Mouse (Mus musculus) ovary, adult 18-20 months (tissue): ENCODE data around the gene Qsox2.

Experiments
- DNase-seq: peaks from one replicate; pipeline ENCODE4 v3.0.0; 2022; ENCODE audit warnings: low spot score, mixed read lengths

Qsox2 gene

GRCm38 (mm10) chr2:26223961-26224360 lies 13.4 kb downstream of the Qsox2 start:
- no peak for DNase-seq

GRCm38 (mm10) chr2:26214526-26214925 lies 22.8 kb downstream of the Qsox2 start:
- no peak for DNase-seq

- DNase-seq, result no peak
Observed at GRCm38 (mm10) chr2:26209566-26209965, 27.8 kb downstream of the Qsox2 start.

DNA sequence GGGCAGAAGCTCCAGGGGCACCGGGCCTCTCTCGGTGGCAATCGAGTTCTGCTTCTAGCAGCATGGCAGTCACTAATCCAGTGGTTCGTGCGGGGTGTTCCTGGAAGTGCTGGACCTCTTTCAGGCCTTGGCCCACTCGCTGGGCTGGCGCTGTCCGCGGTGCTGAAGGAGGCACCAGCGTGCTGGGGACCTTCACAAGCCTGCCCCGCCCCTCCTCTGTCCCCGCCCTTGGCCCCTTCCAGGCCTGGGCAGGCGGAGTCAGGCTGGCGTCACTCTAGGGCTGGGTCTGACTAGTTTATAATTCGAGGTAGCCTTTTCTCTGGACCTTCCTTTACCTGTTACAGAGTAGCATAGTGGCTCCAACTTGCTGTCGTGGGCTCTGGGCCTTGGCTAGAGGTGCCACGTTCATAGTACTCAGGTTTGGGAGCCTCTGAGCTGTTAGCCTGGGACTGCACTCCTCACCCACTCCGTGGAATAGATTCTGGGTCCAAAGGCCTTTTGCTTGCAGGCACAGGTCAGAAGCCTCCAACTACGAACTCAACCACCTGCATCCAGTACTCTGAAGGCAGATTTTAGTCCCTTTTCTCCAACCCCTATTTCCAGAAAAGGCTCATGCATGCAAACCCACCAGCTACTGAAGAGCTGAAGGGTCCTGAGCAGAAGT lies 29.1 kb downstream of the Qsox2 start, which contains the start of gene Lhx3:
Gene Lhx3, minus strand, starts transcription at position 164 of the 664 bp plus-strand sequence.
- peak; percentile 79 for DNase-seq

DNA sequence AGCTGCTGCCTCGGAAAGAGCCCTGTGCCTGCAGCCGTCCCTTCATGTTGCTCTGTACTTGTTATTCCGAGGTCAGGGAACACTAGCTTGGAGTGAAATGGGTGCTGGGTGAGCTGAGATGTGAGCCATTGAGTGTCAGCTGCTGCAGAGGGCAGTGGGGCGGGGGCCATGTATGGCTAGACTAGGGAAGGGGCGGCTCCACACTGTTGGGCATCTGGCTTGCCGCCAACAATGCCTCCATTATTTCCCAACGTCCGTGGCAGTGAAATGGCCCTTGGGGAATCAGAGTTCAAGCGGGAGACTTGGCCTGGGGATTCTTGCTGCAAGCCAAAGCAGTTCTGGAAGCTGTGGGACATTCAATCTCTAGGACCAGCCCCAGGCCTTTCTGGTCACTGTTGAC lies 29.8 kb downstream of the Qsox2 start:
- no peak for DNase-seq

DNA sequence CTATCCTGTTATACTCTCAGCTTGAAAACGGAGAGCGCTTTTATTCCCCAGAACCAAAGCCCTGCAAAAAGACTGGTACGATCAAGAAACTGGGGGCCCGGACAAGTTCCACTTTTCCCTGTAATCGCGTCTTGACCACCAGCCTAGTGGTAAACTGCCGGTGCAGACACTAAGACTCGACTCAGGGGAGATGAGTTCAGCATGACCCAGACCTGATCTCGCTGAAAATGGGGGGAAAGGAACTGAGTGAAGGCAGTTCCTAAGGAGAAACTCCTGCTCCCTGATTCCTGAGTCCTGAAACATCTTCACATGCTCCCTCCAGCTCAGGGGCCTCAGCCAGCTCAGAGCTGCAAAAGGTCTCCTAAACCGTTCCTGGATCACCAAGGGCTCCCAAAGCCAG lies 31.6 kb downstream of the Qsox2 start:
- DNase-seq, result no peak

DNA sequence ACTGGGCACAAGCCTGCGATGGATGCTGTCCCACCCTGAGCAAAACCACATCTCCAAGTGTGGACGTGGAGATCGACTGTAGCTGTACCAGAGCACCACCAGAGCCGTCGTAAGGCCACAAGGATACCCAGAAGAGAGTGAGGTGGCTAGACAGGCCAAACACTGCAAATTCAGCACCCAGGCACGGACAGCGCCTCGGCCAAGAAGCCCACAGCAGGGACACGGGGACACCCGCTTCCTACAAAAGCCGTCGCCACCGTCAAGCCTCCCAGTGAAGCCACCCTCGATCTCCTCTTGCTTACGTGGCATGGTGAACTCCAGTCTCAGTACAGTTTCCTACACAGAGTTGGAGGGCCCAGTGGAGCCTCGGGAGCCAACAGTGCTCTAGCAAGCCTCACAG lies 32.2 kb downstream of the Qsox2 start:
- DNase-seq, result no peak

DNA sequence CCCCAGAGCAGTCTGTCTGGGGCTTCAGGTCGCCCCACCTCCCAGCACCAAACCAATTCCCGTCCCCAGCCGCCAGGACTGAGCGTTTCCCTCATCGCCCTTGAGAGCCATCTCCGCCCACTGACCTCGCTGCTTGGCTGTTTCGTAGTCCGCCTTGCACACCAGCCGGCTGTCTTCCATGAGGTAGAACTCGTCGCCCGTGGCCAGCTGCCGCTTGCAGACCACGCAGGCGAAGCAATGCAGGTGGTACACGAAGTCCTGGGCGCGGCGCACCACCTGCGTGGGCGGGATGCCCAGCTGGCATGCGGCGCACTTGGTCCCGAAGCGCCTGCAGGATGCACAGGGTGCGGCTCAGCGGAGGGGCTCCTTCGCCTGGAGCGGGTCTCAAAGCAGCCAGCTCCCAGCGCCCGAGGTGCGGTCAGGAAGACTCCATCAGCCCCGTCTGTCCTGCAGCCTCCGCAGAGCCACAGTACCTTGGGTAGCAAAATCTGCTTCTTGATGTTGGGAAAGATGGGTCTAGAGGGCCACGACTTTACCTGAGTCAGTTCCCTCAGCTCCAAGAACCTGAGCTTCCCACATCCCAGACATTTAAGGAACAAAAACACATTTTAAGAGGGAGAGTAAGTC lies 34.4 kb downstream of the Qsox2 start:
- no peak for DNase-seq

- DNase-seq, result no peak
Observed at GRCm38 (mm10) chr2:26201926-26202848, 35.1 kb downstream of the Qsox2 start.

- DNase-seq, result no peak
Observed at GRCm38 (mm10) chr2:26198488-26198887, 38.8 kb downstream of the Qsox2 start.

GRCm38 (mm10) chr2:26194552-26195339 lies 42.6 kb downstream of the Qsox2 start:
- no peak for DNase-seq

DNA sequence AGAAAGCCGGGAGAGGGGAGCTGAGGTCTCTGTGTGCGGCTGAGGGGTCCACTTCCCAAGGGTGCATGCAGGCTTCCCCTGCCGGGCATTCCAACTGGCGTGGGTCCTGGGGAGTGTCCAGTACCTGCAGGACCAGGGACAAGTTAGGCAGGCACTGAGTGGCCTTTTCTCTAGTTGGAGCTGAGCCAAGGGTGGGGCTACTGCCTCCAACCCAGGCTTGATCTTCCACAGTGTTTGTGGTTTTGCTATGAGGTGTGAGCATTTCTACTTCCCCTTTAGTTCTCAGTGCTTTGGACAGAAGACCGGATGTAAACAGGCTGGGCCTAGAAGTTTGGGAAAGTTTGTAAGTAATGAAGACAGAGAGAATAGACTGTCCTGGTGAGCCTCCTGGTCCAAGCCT lies 48.8 kb downstream of the Qsox2 start:
- DNase-seq, result no peak

- DNase-seq, result no peak
Observed at GRCm38 (mm10) chr2:26184352-26184751, 53.0 kb downstream of the Qsox2 start.

DNA sequence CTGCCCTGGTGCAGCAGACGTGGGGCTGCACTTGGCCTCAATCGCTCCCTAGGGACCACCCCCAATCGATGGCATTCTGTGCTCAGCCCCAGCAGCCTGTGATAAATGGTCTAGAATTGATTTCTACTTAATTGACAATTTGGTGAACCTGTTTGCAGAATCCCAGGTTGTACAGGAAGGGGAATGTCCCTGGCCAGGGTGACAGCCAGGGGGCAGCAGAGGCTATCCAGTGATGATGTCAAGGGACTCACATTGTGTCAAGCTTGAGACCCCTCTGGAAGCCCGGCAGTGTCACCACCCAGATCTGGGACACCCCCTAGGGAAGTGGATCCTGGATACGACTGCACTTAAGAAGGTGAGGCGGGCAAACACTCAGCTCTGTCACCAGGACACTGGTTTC lies 54.7 kb downstream of the Qsox2 start:
- DNase-seq, result no peak

DNA sequence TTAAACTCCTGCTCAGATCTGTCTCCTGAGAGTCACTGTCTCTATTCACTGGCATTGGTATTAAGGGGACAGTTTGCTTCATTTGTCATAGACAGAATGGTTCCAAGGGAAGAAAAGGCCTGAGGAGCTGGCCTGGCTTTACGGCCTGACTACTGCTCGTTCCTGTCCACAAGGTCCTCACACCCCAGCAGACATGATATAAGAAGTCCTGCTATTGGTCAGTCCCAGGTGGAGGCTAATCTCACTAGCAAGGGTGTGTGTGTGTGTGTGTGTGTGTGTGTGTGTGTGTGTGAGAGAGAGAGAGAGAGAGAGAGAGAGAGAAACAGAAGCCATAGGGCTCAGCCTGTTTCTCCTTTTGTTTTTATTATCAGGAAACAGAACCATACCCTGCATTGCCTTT lies 60.1 kb downstream of the Qsox2 start:
- DNase-seq, result no peak

- DNase-seq, result no peak
Observed at GRCm38 (mm10) chr2:26176731-26177130, 60.6 kb downstream of the Qsox2 start.

DNA sequence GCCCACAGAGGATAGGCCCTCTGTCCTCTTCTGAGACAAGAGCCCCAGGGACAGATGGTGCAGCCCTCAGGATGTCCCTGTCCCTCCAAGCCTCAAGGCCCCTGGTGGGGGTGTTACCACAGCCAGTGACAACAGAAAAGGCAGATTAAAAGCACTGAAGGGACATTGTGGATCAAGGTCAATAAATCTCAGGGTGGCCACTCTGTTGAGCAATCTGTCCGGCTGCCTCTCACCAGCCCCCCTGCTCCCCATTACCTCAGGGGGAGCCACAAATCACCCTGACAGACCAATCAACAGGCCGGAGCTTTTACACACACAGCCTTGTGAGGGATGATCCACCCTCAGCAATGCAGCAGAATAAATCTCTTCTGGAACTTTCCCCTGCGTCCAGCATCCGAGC lies 62.1 kb downstream of the Qsox2 start:
- DNase-seq, result no peak

- DNase-seq, result no peak
Observed at GRCm38 (mm10) chr2:26172166-26172565, 65.2 kb downstream of the Qsox2 start.

DNA sequence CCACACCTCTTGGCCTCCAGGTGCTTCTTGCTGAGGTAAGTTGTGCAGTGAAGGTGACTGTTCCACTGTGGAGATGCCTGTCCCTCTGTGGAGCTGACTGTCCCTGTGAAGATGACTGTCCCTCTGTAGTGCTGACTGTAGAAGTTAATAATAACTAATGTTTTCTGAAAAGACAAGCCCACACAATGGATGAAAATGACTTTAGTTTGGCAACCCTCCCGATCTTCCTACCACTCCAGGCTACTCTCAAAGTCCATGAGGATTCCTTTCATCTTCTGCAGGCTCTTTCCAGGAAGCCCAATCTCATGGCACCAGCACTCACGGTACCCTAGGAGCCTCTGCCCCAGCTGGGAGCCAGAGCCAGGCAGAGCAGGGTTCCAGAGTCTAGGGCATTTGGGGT lies 66.9 kb downstream of the Qsox2 start:
- no peak for DNase-seq

DNA sequence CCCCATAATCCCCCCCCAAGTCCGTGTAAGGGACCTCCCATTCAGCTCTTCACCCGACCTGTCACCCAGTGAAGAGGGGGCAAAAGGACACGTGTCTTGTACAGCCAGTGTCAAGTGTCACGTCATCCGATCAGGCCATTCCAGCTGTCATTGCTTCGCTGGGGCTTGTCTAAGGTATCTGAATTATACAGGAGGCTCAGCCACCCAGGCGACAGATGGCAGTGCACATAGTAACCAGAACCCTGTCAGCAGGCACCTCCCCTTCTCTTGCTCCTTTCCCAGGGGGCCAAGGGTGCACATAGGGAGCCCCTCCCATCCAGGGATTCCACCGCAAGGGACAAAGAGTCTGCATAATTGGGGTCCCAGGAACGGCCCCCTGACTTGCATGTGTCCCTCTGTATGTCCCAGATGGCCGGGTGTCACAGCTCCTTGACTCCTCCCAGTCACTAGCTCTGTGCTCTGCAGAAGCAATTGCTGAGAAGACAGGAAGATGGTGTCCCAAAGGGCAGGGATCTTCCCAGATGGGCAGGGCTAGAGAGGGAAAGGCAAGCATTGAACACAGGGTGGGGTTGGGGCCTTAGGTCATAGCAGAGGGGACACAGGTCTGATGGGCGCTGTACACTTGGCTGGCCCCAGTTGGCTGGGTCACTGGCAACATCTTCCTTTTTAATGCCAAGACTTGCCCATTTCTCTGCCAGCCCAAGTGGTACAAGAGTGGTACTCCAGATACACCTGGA lies 68.3 kb downstream of the Qsox2 start:
- no peak for DNase-seq

DNA sequence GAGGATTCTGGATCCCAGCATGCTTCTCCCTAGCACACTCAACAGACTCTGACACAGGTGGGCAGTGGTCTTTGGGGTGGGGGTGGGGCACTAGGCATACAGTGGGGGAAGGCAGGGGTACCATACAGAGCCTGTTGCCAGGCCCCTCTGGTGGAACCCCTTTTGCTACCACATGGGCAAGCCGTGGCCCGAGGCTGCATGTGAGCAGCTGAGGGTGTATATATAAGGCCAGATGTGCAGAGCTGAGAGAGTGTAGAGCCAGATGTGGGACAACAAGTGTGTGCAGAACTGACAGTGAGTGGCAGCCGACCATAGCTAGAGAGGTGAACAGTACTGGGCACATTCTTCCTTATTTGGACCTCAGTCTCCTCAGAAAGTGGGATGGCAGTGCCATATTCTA lies 70.4 kb downstream of the Qsox2 start:
- DNase-seq, result no peak
